Comparison of ENCODE assay signal across 29 mouse cellular contexts in the genomic region with DNA sequence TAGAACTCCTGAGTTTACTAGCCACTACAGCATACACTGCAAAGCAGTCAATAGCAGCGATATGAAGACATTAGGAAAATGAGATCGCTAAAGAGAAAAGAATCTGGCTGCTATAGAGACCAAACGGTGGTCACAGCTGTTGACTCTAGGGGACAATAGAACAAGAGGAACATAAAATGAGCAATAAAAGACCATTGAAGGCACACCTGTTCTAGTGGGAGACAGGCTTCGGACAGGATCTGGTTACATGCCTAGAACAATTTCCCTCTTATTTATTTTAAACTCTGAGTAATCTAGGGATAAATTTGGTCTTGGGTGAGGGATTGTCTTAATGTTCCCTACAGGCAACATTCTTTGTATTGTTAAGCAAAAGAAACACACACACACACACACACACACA.
"Had no signal": no experiment of that assay in that cellular context is flagged by ENCODE, and none has a peak within 500 bp of the region (broad histone marks: within the 10 kb centered on the region; RNA-seq: fewer than 3 reads in every experiment).

No protein-coding gene starts in this region.

- H3K27ac ChIP-seq: embryonic facial prominence, embryonic 12.5 days; embryonic facial prominence, embryonic 13.5 days; embryonic facial prominence, embryonic 15.5 days; forebrain, embryonic 10.5 days; forebrain, embryonic 12.5 days; forebrain, embryonic 13.5 days; forebrain, embryonic 15.5 days; gastrocnemius, adult 2 months; heart, adult 2 months had no signal

- H3K36me3 ChIP-seq: embryonic facial prominence, embryonic 12.5 days; embryonic facial prominence, embryonic 13.5 days; embryonic facial prominence, embryonic 15.5 days; forebrain, embryonic 10.5 days; forebrain, embryonic 12.5 days; forebrain, embryonic 15.5 days had no signal

- H3K9ac ChIP-seq: embryonic facial prominence, embryonic 12.5 days; embryonic facial prominence, embryonic 13.5 days; embryonic facial prominence, embryonic 15.5 days; forebrain, embryonic 12.5 days; forebrain, embryonic 13.5 days; forebrain, embryonic 15.5 days; forebrain, postnatal 0 days had no signal

- H3K27me3 ChIP-seq: embryonic facial prominence, embryonic 12.5 days; embryonic facial prominence, embryonic 13.5 days; embryonic facial prominence, embryonic 15.5 days; forebrain, embryonic 12.5 days; forebrain, embryonic 13.5 days; forebrain, embryonic 15.5 days had no signal

- DNase-seq: cerebellum, adult 18-20 months; cerebellum, adult 2 months; cerebellum, adult 8-10 months; cerebellum, adult 9-10 months; cerebellum, adult 9-11 months; cerebellum, postnatal 10 days; cerebellum, postnatal 14 days; cerebellum, postnatal 25 days; cerebellum, postnatal 36 days; embryo, embryonic 11 days; forebrain, postnatal 0 days; gastrocnemius, adult 2 months; gastrocnemius, postnatal 10 days; gastrocnemius, postnatal 14 days; gastrocnemius, postnatal 25 days; gastrocnemius, postnatal 36 days; heart, adult 11 months; heart, adult 18-20 months; heart, adult 2 months had no signal

- H3K4me3 ChIP-seq: embryonic facial prominence, embryonic 12.5 days; embryonic facial prominence, embryonic 13.5 days; embryonic facial prominence, embryonic 15.5 days; erythroblast, embryonic 14.5 days; forebrain, embryonic 10.5 days; forebrain, embryonic 12.5 days; forebrain, embryonic 13.5 days; forebrain, embryonic 15.5 days; gastrocnemius, adult 2 months; heart, adult 2 months had no signal

- H3K4me2 ChIP-seq: embryonic facial prominence, embryonic 12.5 days; embryonic facial prominence, embryonic 13.5 days; embryonic facial prominence, embryonic 15.5 days; forebrain, embryonic 12.5 days; forebrain, embryonic 13.5 days; forebrain, embryonic 15.5 days had no signal

- ATAC-seq: forebrain, embryonic 13.5 days; forebrain, embryonic 14.5 days; forebrain, embryonic 15.5 days; forebrain, embryonic 16.5 days; forebrain, postnatal 0 days had no signal

- H3K9me3 ChIP-seq: embryonic facial prominence, embryonic 12.5 days; embryonic facial prominence, embryonic 13.5 days; embryonic facial prominence, embryonic 15.5 days; forebrain, embryonic 10.5 days; forebrain, embryonic 12.5 days; forebrain, embryonic 13.5 days; forebrain, embryonic 15.5 days had no signal

- H3K4me1 ChIP-seq: embryonic facial prominence, embryonic 12.5 days; embryonic facial prominence, embryonic 15.5 days; forebrain, embryonic 10.5 days; forebrain, embryonic 12.5 days; forebrain, embryonic 13.5 days; forebrain, embryonic 15.5 days had no signal
